Mouse (Mus musculus) left cerebral cortex, adult 11 months (tissue): ENCODE data around the gene Strip2.

Experiments
- DNase-seq: peaks from one replicate; pipeline ENCODE4 v3.0.0; 2022; ENCODE audit warnings: low spot score

Strip2 gene

DNA sequence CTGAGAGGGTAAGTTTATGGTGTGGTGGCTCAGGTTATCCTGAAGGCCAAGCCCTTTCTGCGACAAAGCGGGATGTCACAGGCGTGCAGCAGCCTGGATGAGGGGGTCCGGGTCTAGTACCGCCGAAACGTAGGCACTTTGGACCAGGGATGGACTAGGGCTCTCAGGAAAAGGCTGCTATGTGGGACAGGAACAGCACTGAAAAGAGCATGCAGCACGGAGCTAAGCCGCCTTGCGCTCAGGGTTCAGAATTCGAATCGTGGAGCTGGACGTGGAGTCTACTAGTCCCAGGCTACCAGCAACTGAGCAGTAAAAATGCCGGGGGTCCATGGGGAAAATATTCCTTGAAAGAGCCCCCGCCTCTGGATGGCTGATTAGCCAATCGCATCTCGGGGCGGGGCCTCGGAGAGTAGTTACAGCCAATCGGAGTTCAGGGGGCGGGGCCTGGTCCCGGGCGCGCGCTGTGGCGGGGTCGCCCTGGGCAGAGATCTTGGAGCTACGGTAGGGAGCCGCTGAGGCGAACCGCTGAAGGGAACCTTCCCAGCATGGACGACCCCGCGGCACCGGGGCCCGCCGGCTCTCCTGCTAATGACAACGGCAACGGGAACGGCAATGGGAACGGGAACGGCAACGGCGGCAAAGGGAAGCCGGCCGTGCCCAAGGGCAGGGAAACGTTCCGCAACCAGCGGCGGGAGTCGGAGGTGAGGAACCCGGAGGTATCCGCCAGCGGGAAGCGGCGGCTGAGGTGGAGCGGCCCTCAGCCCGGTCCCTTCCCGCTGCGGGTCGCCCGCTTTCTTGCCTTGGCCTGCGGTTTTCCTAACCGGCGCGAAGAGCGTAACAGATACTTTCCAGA, at the start of gene Strip2:
TSS of gene Strip2 (plus strand) at position 483 of the 853 bp plus-strand sequence.
- peak; percentile 83 for DNase-seq

GRCm38 (mm10) chr6:29868341-29868895, 48.4 kb upstream of the Strip2 start:
- no peak for DNase-seq

- no peak for DNase-seq
Measured at GRCm38 (mm10) chr6:29873654-29874053, 43.2 kb upstream of the Strip2 start.

DNA sequence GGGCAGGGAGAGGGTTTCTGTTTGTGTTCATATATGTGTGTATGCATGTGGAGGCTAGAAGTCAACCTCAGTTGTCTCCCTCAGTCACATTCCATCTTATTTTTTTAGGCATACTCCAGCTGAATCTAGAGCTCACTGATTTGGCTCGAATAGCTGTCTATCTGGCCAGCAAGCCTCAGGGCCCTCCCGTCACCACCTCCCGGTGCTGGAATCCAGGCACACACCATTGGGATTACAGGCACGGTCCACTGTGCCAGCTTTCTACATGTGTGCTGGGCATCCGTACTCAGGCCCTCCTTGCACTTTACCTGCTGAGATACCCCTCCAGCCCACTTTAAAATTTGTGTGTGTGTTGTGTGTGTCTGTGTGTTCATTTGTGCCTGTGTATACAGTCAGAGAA, 41.2 kb upstream of the Strip2 start:
- no peak for DNase-seq

DNA sequence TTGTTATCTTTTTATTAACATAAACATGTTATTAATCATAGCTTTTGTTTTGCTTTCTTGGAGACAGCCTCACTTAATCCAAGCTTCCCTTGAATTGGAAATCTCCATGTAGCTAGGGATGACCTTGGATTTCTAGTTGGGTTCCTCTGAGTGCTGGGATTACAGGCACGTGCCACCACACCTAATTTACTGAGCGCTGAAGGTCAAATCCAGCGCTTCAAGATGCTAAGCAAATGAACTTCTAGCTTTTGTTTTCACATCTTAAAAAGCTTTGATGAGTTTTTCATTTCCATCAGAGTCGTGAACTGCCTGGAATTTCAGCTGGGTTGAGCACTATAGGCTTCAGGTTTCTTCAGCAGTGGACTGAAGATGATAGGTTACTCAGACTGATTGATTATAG, 40.0 kb upstream of the Strip2 start:
- DNase-seq, result no peak

- DNase-seq, result no peak
Measured at GRCm38 (mm10) chr6:29879579-29879978, 37.2 kb upstream of the Strip2 start.

DNA sequence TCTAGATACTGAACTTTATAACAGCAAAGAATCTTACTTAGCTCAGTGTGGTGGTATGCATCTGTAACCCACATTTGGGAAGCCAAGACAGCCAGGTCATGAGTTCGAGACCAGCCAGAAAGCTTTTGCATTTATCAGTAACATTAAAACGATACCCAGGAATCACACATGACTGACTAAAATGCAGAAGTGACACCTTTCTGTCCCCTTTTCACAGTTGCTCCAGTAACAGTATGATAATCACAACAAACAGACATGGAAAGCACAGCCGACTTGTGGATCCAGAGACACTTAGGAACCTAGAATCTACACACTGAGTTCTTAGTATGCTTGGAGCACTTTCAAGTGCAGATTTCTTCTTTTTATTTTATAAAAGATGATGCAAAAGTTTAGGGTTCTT, 36.0 kb upstream of the Strip2 start:
- DNase-seq, result no peak

GRCm38 (mm10) chr6:29881936-29882335, 34.9 kb upstream of the Strip2 start:
- DNase-seq, result no peak

DNA sequence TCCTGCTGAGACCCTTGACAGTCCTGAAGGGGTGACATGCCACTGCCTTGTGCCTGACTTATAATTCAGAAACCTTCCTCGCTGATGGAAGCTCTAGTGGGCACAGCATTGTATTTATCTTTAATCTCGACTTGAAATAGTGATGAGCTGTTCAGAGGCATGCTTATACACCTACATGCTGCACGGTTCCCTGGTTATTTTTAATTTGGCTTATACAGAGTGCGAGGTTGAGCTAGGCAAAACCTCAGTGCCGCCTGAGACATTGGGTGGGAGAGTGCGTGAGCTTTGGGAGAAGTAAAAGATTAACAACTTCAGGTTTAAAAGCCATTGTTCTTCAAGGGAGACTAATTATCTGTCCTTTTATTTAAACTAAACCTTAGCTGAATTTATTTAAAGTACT, 33.9 kb upstream of the Strip2 start:
- peak; percentile 29 for DNase-seq

- DNase-seq, result peak; percentile 52
Measured at GRCm38 (mm10) chr6:29891151-29891550, 25.7 kb upstream of the Strip2 start.

GRCm38 (mm10) chr6:29896976-29897375, 19.8 kb upstream of the Strip2 start:
- DNase-seq, result no peak

GRCm38 (mm10) chr6:29901450-29901849, 15.4 kb upstream of the Strip2 start:
- DNase-seq, result no peak

- DNase-seq, result no peak
Measured at GRCm38 (mm10) chr6:29902256-29902655, 14.6 kb upstream of the Strip2 start.

DNA sequence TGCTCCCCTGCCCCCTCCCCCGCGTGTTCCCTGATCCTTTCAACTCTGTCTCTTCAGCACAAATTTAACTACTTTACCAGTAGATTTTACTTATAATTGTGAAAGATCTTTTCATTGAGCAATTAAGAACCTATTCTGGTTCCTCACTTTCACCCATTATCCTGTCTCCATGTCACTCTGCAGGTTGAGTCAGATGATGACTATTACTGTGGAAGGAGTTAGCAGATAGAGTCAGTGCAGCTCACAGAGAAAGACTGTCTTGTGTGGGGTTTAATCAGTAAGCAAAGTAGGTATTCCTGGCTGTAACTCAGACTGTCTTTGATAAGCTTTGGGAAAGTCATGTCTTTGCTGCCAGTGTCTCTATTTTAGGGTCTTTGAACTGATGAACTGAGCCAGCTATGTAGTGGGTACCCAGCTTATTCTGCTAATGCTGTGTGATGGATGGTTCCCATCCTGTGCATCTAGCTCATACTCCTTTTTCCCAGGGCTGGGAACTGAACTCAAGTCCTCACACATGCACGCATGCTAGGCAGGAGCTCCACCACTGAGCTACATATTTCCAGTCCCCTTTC, 13.4 kb upstream of the Strip2 start:
- DNase-seq, result no peak

DNA sequence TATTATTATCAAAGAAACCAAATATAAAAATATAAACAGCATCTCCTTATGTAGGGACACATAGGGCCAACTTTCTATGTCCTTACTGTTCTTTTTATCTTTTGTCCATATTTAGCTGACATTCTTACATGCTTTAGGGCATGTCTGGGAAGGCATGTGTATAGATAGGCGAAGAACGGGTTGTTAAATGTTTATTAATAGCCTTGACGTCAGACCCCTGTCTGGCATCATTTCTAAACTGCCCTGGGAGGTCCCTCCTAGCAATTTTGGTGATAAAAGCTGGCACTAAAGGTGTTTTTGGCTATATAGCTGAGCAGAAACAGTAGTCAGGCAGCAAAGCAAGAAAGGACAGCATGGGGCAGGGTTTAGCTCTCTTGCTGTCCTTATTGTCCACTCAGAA, 12.5 kb upstream of the Strip2 start:
- DNase-seq, result no peak

DNA sequence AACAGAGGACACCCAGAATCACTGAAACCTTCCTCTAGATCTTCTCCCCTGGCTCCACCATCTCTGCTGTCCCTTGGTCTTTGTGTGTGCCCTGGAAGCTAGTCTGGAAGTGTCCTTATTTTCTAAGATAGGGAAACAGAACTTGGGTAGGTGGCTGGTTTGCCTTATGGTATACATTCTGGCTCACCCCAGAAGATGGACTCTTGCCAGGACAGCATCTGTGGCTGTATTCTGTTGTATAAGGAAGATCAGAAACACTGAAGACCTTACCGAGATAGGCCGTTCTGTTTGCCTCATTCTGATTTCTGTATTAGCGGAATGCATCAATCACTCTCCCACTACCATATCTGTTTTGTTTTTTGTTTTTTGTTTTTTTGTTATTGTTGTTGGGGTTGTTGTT, 6.2 kb upstream of the Strip2 start:
- no peak for DNase-seq

GRCm38 (mm10) chr6:29913673-29914072, 3.1 kb upstream of the Strip2 start:
- DNase-seq, result no peak

- DNase-seq, result no peak
Measured at GRCm38 (mm10) chr6:29914136-29914535, 2.7 kb upstream of the Strip2 start.

GRCm38 (mm10) chr6:29915836-29916235, 976 bp upstream of the Strip2 start:
- DNase-seq, result no peak

DNA sequence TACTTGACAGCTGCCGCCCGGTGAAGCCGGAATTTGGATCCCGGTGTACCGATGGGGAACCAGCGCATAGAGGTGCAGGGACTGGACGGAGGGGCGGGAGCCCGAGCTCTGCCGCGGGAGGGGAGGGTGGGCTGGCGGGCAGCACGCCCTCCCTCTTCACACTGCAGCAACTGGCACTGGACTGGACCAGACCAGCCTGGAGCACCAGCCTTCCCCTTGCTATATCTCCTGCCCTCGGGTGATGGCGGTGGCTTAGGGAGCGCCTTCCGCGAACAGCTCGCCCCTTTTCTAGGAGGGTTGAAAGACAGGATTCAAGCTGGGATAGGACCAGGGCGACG, 540 bp downstream of the Strip2 start:
- no peak for DNase-seq

GRCm38 (mm10) chr6:29917947-29918346, 1.1 kb downstream of the Strip2 start:
- no peak for DNase-seq

DNA sequence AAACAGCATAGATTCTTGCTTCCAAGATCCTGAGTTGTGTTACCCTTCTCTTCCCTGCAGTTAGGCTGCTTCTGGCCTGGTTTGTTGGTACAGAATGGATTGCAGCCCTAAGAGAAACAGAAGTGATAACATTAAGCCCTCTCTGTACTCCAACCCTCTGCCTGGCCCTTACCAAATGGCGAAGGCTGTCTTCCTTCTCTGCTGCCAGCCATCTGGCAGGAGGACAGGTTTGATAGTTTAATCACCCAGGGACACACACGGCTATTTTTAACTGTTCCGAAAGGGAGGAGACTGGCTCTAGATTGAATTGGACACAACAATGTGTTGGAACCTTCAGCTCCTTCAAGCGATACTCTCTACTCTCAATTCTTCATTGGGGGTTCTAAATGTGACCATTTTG, 6.7 kb downstream of the Strip2 start:
- DNase-seq, result no peak

GRCm38 (mm10) chr6:29925594-29926219, 8.9 kb downstream of the Strip2 start:
- no peak for DNase-seq
